Comparison of ENCODE assay signal across 8 mouse cellular contexts in the genomic region with DNA sequence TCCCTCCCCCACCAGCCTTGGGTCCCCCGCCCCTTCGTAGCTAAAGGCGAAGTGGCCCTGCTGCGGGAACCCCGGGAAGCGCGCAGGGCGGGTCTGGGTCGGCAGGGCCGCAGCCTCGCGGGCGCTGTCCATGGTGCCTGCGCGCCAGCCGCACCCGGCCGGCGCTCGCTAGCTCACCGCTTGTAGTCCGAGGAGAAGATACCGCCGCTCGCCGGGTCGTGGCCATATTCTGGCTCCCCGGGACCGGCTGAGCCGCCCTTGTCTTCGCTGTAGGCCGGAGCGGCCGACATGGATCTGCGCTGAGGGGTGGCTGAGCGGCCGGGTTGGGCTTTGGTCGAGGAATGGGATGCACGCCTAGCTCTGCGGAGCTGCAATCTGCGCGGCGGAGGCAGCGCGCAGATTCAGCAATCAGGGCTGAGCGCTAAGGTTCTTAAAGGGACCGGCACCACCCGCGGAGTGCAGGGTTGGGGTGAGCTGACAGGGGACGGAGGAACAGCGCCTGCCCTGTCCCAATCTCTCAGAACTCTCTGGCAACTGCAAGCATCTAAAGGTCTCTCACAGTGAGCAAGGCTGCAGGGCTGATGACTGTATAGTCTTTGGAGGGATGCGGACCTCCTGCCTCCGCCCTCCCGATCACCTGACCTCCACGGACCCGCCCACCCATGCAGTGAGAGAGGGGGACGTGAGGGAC. TPM values are rescaled to one million over a fixed set of nuclear protein-coding genes. Genes with fewer than 3 reads are reported as not detected.
A peak's percentile ranks its signal among the peaks of the same experiment; 100 is the strongest.
DNase-seq lines count a peak whose midpoint lies in the region; ATAC-seq lines count a peak whose summit lies in the region.

Gene Ap3b2, minus strand, starts transcription at position 595 of the 691 bp plus-strand sequence.

- no peaks in the 10 kb centered on the region for H3K9me3 ChIP-seq in hindbrain, embryonic 16.5 days (ENCODE audit: control insufficient read depth, low read length)

- H3K36me3 ChIP-seq in hindbrain, embryonic 16.5 days (ENCODE audit: control insufficient read depth, insufficient read depth, low read length) = no peaks in the 10 kb centered on the region

- H3K27me3 ChIP-seq in hindbrain, embryonic 16.5 days (replicated peaks; ENCODE audit: control insufficient read depth, insufficient read depth, low read length) = no peaks in the 10 kb centered on the region

- H3K4me1 ChIP-seq in hindbrain, embryonic 16.5 days (ENCODE audit: control insufficient read depth, insufficient read depth, low read depth, low read length) = peaks cover 11% of the 10 kb centered on the region

- peak within 1 kb of the TSS; percentile 68 for H3K4me2 ChIP-seq in hindbrain, embryonic 16.5 days (ENCODE audit: low read length)

- peak within 1 kb of the TSS; percentile 94 for H3K9ac ChIP-seq in hindbrain, embryonic 16.5 days (ENCODE audit: low read depth, low read length)

- under 1% methylated on average over 56 of the region's 57 CpGs for WGBS in hindbrain, embryonic 16.5 days

- H3K4me3 ChIP-seq in hindbrain, embryonic 16.5 days (ENCODE audit: low read length) = peak within 1 kb of the TSS; percentile 85

- peak within 1 kb of the TSS; percentile 98 for H3K27ac ChIP-seq in hindbrain, embryonic 16.5 days (ENCODE audit: low read depth, low read length)

- peak; percentile 95 for ATAC-seq in hindbrain, embryonic 16.5 days

- DNase-seq in adrenal gland, adult (ENCODE audit: inconsistent age in 2 of 2, low spot score in 1 of 2) = peak; percentile 70 to 89
- DNase-seq in cerebellum, postnatal 36 days = peak; percentile 79 to 81
- peak; percentile 46 for DNase-seq in gastrocnemius, adult 18-20 months (ENCODE audit: low spot score)
- peak; percentile 68 to 80 for DNase-seq in left cerebral cortex, adult 18-20 months (ENCODE audit: low spot score in 2 of 2)
- peak; percentile 4 for DNase-seq in lung, postnatal 25 days (ENCODE audit: low spot score)
- DNase-seq in retina, postnatal 7 days (ENCODE audit: low read depth, low spot score) = peak; percentile 54
- peak; percentile 49 to 50 for DNase-seq in urinary bladder, postnatal 36 days (ENCODE audit: low spot score in 2 of 2)

RNA-seq across cellular contexts. Expression of gene Ap3b2, which starts in this region (rescaled TPM):
- total RNA-seq in gastrocnemius, adult 18-20 months (2021) = under 1 TPM; 0.11 to 0.36 TPM
- 149 and 164 TPM in 2 replicates for polyA plus RNA-seq in hindbrain, embryonic 16.5 days (2015; fragmentation: Nextera tagmentation; extraction: Ambion mirVana)
- total RNA-seq in left cerebral cortex, adult 18-20 months (2021) = 100 to 1,000 TPM; 156 to 159 TPM

Comparison
In these comparisons a context has a peak if more than half of its experiments do, and no peak if none do; other contexts are left out.
1. Peak in every context shown above with its lines: DNase-seq, ATAC-seq, H3K4me3 ChIP-seq and H3K27ac ChIP-seq.
2. RNA of gene Ap3b2 (total RNA-seq): 156 to 159 TPM in left cerebral cortex, adult 18-20 months; 0.11 to 0.36 TPM in gastrocnemius, adult 18-20 months; every median in the first group is over 100 times any median in the second.
3. Peak in DNase-seq in gastrocnemius, adult 18-20 months; RNA of the gene not detected or under 1 TPM.
4. DNase-seq: peak in every context shown above with its lines; median percentile 80 in cerebellum, postnatal 36 days; 80 in adrenal gland, adult; 74 in left cerebral cortex, adult 18-20 months; 54 in retina, postnatal 7 days; 50 in urinary bladder, postnatal 36 days; 46 in gastrocnemius, adult 18-20 months; 4 in lung, postnatal 25 days.